Mouse (Mus musculus): ENCODE measurements around the gene Slc25a45.

Slc25a45 gene

DNA sequence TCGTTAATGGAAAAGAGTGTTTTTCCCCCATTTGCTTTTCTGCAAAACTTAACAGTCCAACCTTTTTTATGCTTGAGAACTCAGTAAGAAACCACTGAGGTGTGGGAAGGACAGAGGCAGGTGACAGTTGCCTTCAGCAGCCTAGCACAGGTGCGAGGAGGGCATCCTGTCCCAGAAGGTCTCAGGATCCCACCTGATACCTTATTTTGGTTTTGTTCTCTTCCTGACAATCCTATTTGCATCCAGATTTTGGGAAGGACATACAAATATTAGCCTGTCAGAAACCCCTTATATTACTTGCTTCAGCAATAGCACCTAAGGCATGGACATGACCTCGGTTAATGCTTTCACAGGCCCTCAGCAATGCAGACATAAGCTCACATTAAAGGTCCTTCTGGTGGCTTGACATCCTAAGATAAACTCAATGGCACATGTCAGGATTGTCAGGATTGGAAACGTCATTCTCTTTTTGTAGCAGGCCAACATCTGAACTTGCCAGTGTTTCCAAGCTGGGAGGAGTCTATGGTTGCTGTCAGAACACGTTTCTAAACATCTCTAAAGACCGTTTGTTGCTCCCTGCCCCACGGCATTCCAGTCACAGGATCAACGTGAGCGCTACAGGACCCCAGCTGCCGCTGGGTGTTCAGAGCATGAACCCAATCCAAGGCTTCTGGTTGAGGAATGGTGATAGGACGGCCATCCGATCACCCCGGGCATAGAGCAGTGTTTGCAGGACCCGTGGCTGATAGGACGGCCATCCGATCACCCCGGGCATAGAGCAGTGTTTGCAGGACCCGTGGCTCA, 37.3 kb upstream of the Slc25a45 start:
- no peak for DNase-seq (ENCODE audit: low read depth, low spot score)

- no peak for DNase-seq (ENCODE audit: low read depth, low spot score)
These were observed 36.7 kb upstream of the Slc25a45 start for GRCm38 (mm10) chr19:5840890-5841388.

- no peak for DNase-seq (ENCODE audit: low read depth, low spot score)
These were observed 36.1 kb upstream of the Slc25a45 start for GRCm38 (mm10) chr19:5841389-5841946.

GRCm38 (mm10) chr19:5841999-5842784, 35.4 kb upstream of the Slc25a45 start:
- no peak for DNase-seq (ENCODE audit: low read depth, low spot score)

DNA sequence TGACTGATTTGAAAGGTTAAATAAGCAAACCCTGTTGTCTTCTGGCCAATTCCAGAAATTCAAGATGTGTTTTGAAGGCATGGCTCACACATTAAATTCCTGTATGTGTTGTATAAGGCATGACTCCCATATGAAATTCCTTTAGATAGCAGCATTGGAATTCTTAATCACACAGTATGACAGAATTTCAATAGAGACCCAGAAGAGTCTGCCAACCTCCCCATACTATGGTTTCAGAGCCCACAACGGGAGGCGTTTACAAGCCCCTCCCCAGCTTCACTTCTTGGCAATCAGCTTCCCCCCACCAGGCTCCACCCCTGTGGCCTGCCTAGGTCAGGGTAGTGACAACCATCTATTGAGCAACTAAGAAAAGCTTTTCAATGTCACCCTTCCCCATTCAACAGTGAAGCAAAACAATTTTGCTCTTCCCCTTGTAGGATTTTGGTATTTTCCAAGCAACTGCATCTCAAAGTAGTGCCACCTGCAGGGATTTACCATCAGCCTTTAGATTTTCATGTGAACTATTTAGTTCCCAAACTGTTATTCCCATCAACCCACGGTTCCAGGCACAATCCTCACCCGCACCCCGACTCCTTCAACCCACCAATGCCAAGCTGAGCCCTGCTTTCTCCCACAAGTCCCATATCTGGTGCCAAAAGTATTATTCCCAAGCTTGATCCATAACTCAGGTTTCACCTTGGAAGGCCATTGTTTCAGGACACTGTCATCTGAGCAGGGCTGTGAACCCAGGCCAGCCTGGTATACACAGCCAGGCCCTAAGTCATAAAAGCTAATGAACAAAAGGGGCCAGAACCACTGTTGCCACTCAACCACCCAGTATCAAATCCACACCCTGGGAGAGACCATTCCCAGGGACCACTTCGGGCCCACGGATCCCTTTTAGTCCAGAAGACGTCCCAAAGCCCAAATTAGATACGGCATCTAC, 34.5 kb upstream of the Slc25a45 start:
- no peak for DNase-seq (ENCODE audit: low read depth, low spot score)

DNA sequence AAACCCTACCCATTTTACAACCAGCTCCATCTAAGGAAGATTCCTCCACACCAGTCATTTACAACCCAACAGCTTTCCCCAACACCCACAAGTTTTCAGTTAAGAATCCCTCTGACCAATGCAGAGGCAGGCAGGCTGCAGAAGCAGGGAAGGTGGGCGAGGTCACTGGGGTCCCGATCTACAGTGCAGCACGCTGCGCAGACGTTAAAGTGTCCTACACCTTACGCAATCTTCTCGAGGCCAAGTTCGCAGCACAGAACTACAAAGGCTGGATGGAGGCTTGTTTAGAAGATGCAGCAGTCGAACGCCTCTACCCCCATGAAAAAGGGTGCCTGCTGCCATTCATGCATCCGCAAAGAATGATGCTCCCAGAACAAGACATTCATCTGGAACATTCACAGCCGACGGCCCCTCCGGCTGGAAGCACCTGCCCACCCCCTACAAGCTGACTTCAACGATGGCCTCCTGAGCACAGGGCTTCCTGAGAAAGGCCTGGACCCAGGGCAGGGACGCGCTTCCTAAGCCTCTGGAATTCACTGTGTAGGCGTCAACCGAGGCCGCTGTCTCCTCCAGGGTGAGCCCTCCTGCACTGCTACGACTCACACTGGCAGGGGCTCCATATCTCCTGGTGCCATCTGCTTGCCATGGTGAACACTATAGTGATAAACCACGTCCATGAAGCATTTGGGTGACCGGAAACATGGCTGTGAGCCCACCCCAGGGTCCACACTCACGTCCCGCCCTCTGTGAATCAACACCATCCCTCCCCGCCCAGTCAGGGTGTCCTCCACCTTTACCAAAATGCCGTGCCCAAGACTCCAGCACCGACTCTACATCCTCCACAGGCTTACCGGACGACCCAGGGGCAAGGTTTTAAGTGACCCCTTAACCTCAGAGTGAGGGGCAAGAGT, 33.6 kb upstream of the Slc25a45 start:
- no peak for DNase-seq (ENCODE audit: low read depth, low spot score)

- no peak for DNase-seq (ENCODE audit: low read depth, low spot score)
These were observed 32.7 kb upstream of the Slc25a45 start for GRCm38 (mm10) chr19:5844831-5845318.

DNA sequence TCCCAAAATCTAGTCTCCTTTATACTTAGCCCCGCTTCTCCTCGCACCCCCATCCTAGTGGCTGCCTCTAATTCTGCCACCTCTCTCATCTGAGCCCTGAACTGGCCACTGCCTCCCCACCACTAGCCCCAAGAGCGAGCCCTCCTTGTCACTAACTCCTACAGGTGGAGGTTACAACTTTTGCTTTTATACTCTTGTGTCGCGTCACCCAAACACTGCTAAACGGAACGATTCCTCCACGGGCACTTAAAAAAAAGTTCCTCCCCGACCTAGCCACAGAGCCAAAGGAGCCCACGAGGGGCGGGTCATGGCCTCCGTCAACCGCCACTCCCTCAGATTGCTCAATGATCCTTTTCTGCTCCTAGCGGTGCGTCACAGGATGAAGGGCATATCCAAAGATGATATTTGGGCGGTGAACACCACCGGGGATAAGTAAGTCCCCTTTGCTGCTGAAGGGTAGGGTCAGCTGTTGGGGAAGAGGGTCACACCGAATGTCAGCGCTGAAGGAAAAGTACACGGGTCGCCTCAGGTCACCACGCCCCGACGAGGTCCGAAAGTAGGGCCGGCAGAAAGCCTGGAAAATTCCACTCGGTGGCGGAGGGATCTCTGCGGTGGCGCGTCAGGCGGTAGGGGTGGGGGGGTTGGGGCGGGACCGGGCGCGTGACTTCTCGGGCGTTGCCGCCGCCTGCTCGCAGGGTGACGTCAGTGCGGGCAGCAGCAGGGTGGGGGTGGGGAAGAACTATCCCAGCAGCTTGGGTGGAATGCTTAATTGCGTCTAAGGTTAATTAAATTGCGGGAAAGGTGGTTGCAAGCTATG, 32.1 kb upstream of the Slc25a45 start:
- peak; percentile 88 for DNase-seq (ENCODE audit: low read depth, low spot score)

DNA sequence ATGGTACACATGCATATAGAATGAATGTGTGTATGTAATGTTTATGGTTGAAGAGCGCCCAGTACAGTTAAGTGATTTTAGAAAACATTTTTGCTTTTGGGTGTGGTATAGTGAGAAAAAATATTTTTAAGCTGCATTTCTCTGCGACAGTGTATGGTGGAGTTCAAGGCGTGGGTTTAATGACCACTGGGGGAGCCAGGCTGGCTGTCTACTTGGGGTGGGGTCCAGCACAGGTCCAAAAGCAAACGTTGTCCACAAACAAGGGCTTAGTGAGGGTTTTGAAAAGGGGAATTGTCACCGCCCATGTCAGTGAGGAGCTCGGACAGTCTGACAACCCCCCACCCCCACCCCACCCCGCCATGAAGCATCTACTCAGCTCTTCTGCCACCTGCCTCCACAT, 31.5 kb upstream of the Slc25a45 start:
- DNase-seq (ENCODE audit: low read depth, low spot score): no peak

GRCm38 (mm10) chr19:5846557-5847305, 30.9 kb upstream of the Slc25a45 start:
- peak; percentile 73 for DNase-seq (ENCODE audit: low read depth, low spot score)

- no peak for DNase-seq (ENCODE audit: low read depth, low spot score)
These were observed 30.3 kb upstream of the Slc25a45 start for GRCm38 (mm10) chr19:5847306-5847796.

- DNase-seq (ENCODE audit: low read depth, low spot score): no peak
These were observed 29.4 kb upstream of the Slc25a45 start for GRCm38 (mm10) chr19:5848032-5848825.

- no peak for DNase-seq (ENCODE audit: low read depth, low spot score)
These were observed 28.6 kb upstream of the Slc25a45 start for GRCm38 (mm10) chr19:5848826-5849672.

- peak; percentile 73 for DNase-seq (ENCODE audit: low read depth, low spot score)
These were observed 27.6 kb upstream of the Slc25a45 start for GRCm38 (mm10) chr19:5849843-5850527.

- DNase-seq (ENCODE audit: low read depth, low spot score): no peak
These were observed 26.7 kb upstream of the Slc25a45 start for GRCm38 (mm10) chr19:5850860-5851259.

DNA sequence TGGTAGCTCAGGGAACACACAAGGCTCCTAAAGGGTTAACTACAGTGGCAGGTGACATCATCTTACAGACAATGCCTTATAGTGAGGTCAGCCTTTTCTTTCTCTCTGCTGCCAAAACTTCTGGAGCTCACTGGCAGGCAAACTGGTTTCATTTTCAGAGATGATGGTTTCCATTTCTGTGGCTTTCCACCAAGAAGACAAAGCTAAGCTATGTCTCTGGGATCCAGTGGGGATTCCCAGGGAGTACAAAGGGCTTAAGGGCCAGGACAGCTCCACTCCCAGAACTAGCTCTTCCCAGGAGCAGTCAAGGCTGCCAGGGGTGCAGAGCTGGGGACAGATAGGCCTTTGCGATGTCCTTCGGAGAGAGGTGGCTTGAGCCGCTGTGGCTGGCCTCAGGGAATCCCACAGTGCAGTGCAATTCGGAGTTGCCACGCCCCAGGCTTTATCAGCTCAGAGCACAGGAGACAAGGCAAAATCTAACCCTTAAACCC, 26.1 kb upstream of the Slc25a45 start:
- DNase-seq (ENCODE audit: low read depth, low spot score): no peak
